Mouse (Mus musculus) olfactory bulb, adult 2 months (tissue): ENCODE results near the gene Grap2. TPM values are rescaled to one million over a fixed set of nuclear protein-coding genes. Genes with fewer than 3 reads are reported as not detected.

Experiments
- H3K27ac ChIP-seq: fragments of 200-500 bp; 2 replicates; pipeline ENCODE4 v1.5.1; 2012; ENCODE audit warnings: low read depth, low read length; ENCODE audit not compliant: insufficient read depth
- H3K4me1 ChIP-seq: fragments of 200-500 bp; 2 replicates; pipeline ENCODE4 v1.6.1; 2012; ENCODE audit warnings: low read length; ENCODE audit not compliant: control insufficient read depth, insufficient read depth
- H3K4me3 ChIP-seq: fragments of 200-500 bp; 2 replicates; pipeline ENCODE4 v1.5.1; 2012; ENCODE audit warnings: mild to moderate bottlenecking, low read depth, low read length, moderate library complexity; ENCODE audit not compliant: insufficient read depth
- CTCF ChIP-seq: fragments of 200-500 bp; IDR thresholded peaks from 2 replicates; pipeline ENCODE4 v1.5.1; 2012; ENCODE audit warnings: low read depth, mild to moderate bottlenecking, low read length, moderate library complexity; ENCODE audit not compliant: insufficient read depth
- POLR2A ChIP-seq: fragments of 200-500 bp; IDR thresholded peaks from 2 replicates; pipeline ENCODE4 v1.6.1; 2012; ENCODE audit warnings: mild to moderate bottlenecking, low read depth, low read length, moderate library complexity; ENCODE audit not compliant: insufficient read depth
- WGBS: fragments of 180-500 bp; shearing (Covaris S2); methylation state at CpG from one replicate; pipeline ENCODE4 v1.1.7; 2018; 5-methylcytosine and 5-hydroxymethylcytosine counted together
- polyA plus RNA-seq: library from polyadenylated mRNA; stranded (reverse); fragments of >200 nt; gene quantifications from 2 replicates; pipeline ENCODE4 v1.2.4, GENCODE M21; 2012; ENCODE audit warnings: low replicate concordance; ENCODE audit not compliant: missing spikeins, insufficient read depth, insufficient read length

Gene Grap2
- polyA plus RNA-seq, 1 experiment = not detected

DNA sequence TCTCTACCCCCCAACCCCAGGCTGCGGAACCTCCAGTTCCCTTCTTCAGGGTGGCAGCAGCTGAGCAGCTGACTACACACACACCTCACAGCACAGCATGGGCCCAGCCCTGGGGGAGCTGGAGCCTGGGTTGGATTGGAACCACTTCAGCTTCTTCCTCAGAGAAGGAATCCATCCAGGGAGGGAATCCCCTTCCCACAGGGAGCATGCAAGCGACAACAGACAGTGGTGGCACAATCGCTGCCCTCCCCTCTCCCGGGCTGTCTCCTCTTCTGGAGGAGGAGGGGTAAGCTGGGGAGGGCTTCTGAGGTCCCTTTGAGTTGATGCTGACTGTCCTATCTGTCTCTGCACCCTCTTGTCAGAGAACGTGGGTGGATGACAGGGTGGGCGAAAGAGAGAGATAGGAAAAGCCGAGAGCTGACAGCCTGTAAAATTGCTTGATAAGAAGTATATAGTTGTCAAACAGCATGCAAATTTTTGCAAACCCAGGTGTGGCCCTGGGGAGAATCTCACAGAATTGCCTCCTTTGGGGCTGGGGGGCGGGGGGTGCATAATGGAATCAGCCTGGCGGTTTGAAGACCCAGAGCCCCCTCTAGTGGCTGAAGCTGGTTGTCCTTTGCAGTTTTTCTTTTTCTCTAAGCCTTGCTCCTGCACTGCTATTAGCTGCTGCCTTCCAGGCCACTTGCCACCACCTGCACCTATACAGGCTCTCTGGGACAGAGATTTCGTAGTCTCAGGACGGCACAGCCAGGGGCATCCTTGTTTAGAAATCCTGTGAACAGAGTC lies 121.9 kb downstream of the Grap2 start:
- 15% methylated on average over 11 of the region's 11 CpGs for WGBS
- TF ChIP-seq CTCF = peak; percentile 93
- no peak for TF ChIP-seq POLR2A
- peak overlapping the region; percentile 55 for H3K27ac ChIP-seq

GRCm38 (mm10) chr15:80697564-80697963 lies 125.2 kb downstream of the Grap2 start:
- Histone ChIP-seq H3K27ac (no peak overlapping the region), H3K4me1 (peaks cover 17% of the 10 kb centered on the region), H3K4me3 (no peak overlapping the region)
- 81% methylated on average over 5 of the region's 5 CpGs for WGBS
- TF ChIP-seq POLR2A (no peak), CTCF (no peak)

More for the DNA sequence above, 121.9 kb downstream of the Grap2 start:
- no peak overlapping the region for H3K4me3 ChIP-seq
- peaks cover 17% of the 10 kb centered on the region for H3K4me1 ChIP-seq

- 82% methylated on average over 8 of the region's 8 CpGs for WGBS
- H3K4me1 ChIP-seq = no peaks in the 10 kb centered on the region; the same call in 1 of the 2 replicates
- no peak for TF ChIP-seq CTCF
- no peak for TF ChIP-seq POLR2A
- no peak overlapping the region for H3K4me3 ChIP-seq
- no peak overlapping the region for H3K27ac ChIP-seq
These were observed 129.3 kb downstream of the Grap2 start for GRCm38 (mm10) chr15:80701481-80702257.

Other genes with a start within 250 kb of the Grap2 start
- gene Enthd1, start 7.4 kb upstream of the Grap2 start, polyA plus RNA-seq = not detected in 2 replicates
- not detected in 2 replicates for gene Fam83f, start 99.3 kb downstream of the Grap2 start, polyA plus RNA-seq
- 47.5 and 1,135 TPM in 2 replicates for gene Tnrc6b, start 138.7 kb downstream of the Grap2 start, polyA plus RNA-seq